ENCODE assay signal across 8 mouse cellular contexts in the genomic region with DNA sequence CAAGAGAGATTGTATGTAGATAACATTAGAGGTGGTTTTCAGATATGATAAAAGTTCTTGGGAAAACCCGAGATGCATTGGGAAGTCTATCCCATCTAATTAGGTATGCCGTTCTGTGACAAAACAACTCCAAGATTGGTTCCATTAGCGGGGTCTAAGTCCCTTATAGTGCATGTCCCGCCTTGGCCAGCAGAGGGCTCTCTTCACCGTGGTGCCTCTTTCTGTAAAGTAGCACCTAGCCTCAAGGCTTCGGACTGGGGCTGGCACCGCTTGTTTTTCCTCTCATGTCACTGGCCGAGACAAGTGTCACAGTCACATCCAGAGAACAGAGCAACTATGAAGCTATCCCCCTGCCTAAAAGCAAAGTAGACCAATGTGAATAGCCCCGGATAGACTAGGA. TPM values are rescaled to one million over a fixed set of nuclear protein-coding genes. Genes with fewer than 3 reads are reported as not detected.
DNase-seq lines count a peak whose midpoint lies in the region; ATAC-seq and TF ChIP-seq lines count a peak whose summit lies in the region.
"Had no signal": no experiment of that assay in that cellular context is flagged by ENCODE, and none has a peak within 500 bp of the region (broad histone marks: within the 10 kb centered on the region; RNA-seq: fewer than 3 reads in every experiment).

No protein-coding gene starts in this region.

- DNase-seq in ES-CJ7 (ENCODE audit: low read depth, low spot score), result peak; percentile 80
- peak; percentile 57 for DNase-seq in adrenal gland, adult 8-10 months
- peak; percentile 84 for DNase-seq in embryo, embryonic 11 days
- DNase-seq in heart, postnatal 0 days (ENCODE audit: low spot score), result peak; percentile 41
- peak; percentile 63 for DNase-seq in layer of hippocampus, adult 9-10 months (ENCODE audit: low spot score)
- peak; percentile 73 to 83 for DNase-seq in lung, postnatal 4 days
- DNase-seq in spleen, adult 12 weeks (ENCODE audit: low spot score), result peak; percentile 42

- no peaks in the 10 kb centered on the region for H3K4me1 ChIP-seq in heart, postnatal 0 days (ENCODE audit: control insufficient read depth, insufficient read depth)

- no peaks in the 10 kb centered on the region for H3K9me3 ChIP-seq in heart, postnatal 0 days (replicated peaks; ENCODE audit: control insufficient read depth, low read length)

- H3K4me3 ChIP-seq in heart, postnatal 0 days (ENCODE audit: low read depth, low read length), result no peak overlapping the region

- no peaks in the 10 kb centered on the region for H3K36me3 ChIP-seq in heart, postnatal 0 days (replicated peaks; ENCODE audit: control insufficient read depth, insufficient read depth, low read length)

- H3K4me2 ChIP-seq in heart, postnatal 0 days (ENCODE audit: low read depth, low read length), result no peak overlapping the region

- WGBS in heart, postnatal 0 days, result 10% methylated on average over 9 of the region's 9 CpGs

- H3K9ac ChIP-seq in heart, postnatal 0 days (replicated peaks; ENCODE audit: low read depth, low read length), result no peak overlapping the region

- H3K27ac ChIP-seq in heart, postnatal 0 days (ENCODE audit: low read depth), result no peak overlapping the region

- no peak for TF ChIP-seq EP300 in heart, postnatal 0 days (IDR thresholded peaks at IDR 0.05; ENCODE audit: low read depth)

- H3K27me3 ChIP-seq in heart, postnatal 0 days (ENCODE audit: control insufficient read depth, insufficient read depth, low read length), result peaks cover 38% of the 10 kb centered on the region

- TF ChIP-seq CTCF in heart, postnatal 0 days (IDR thresholded peaks at IDR 0.05; ENCODE audit: low read depth), result peak; percentile 83

- peak; percentile 34; the same call in 1 of the 2 replicates for ATAC-seq in heart, postnatal 0 days (ENCODE audit: insufficient read depth, low read depth)

RNA-seq across cellular contexts. Expression of a gene that starts 25.3 kb away (rescaled TPM):
- total RNA-seq in adrenal gland, adult 8-10 months (2022), result under 1 TPM in 2 of 4 experiments, not detected in 2; 0.06 to 0.16 TPM
- total RNA-seq in heart, postnatal 0 days (2014; rRNA removed; ENCODE audit: low replicate concordance), result not detected in 2 replicates
- polyA plus RNA-seq in heart, postnatal 0 days (2015; fragmentation: Nextera tagmentation; extraction: Ambion mirVana), result not detected in 2 replicates

RNA-seq across cellular contexts. Expression of a gene that starts 39.8 kb away (rescaled TPM):
- not detected for total RNA-seq in adrenal gland, adult 8-10 months (2022)
- not detected in 2 replicates for total RNA-seq in heart, postnatal 0 days (2014; rRNA removed; ENCODE audit: low replicate concordance)
- polyA plus RNA-seq in heart, postnatal 0 days (2015; fragmentation: Nextera tagmentation; extraction: Ambion mirVana), result not detected in 2 replicates
- polyA plus RNA-seq: liver, embryonic 16.5 days had no signal

RNA-seq across cellular contexts. Expression of a gene that starts 59.5 kb away (rescaled TPM):
- 100 to 1,000 TPM in 1 of 4 experiments, 10 to 100 TPM in 3; 81.0 to 128 (median 92.8) TPM for total RNA-seq in adrenal gland, adult 8-10 months (2022)
- total RNA-seq in heart, postnatal 0 days (2014; rRNA removed; ENCODE audit: low replicate concordance), result 22.1 and 44.8 TPM in 2 replicates
- polyA plus RNA-seq in heart, postnatal 0 days (2015; fragmentation: Nextera tagmentation; extraction: Ambion mirVana), result 23.5 and 24.5 TPM in 2 replicates
